Mouse (Mus musculus) lung, postnatal 36 days (tissue): ENCODE measurements around the gene Zfp667.
A peak's percentile ranks its signal among the peaks of the same experiment; 100 is the strongest.

ENCODE experiments used
- DNase-seq: peaks from one replicate; pipeline ENCODE4 v3.0.0; 2022; ENCODE audit warnings: mixed read lengths

Zfp667 gene

GRCm38 (mm10) chr7:6330458-6331232 lies 44.3 kb downstream of the Zfp667 start:
- DNase-seq, result no peak

- DNase-seq, result peak; percentile 89
Observed at GRCm38 (mm10) chr7:6331233-6331956, 45.0 kb downstream of the Zfp667 start, which contains the start of gene Zfp583. Gene Zfp583, minus strand, starts transcription at chr7:6331285.

GRCm38 (mm10) chr7:6339865-6340264 lies 53.5 kb downstream of the Zfp667 start:
- DNase-seq, result no peak

- DNase-seq, result peak; percentile 43
Observed at GRCm38 (mm10) chr7:6343501-6344071, 57.2 kb downstream of the Zfp667 start, which contains the start of gene Gm3854. Gene Gm3854, plus strand, starts transcription at chr7:6343759.

- DNase-seq, result no peak
Observed at GRCm38 (mm10) chr7:6344124-6344523, 57.7 kb downstream of the Zfp667 start.
